Mouse (Mus musculus): ENCODE results near the gene Ndufc1.
"Not testable (repeated sequence)": the region's sequence is repeated elsewhere in the genome, so short reads cannot be mapped to it uniquely, and the experiment has no call there.

The Ndufc1 gene

DNA sequence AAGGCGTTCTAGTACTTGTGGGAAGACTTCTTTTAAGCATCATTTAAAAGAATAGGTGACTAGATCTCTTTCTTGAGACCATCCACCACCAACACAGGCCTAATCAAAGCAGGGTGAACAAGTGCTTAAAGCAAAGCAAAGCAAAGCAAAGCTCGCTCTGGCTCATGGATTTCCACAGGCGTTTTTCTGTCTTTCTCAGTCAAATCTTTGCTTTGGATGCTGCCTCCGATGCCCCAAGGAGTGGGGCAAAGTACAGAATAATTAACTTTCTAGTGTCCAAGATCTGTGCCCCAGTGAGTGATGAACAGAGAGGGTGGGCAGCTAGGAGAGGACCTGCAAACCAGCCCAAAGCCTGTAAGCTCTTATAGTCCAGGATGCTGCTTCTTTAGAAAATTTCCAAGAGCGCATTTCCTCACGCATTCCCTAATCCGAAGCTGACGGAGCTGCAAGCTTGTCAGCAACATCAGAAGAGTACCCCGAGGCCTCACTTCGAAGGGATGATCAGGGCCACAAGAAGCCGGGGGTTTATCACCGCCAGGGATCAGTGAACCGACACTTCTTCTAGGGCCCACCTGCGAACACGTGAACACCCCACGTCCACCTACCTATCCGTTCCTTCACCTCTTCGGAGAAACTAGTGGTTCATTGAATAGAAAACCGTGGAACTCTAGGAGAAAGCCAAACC is 13.2 kb downstream of the Ndufc1 start:
- DNase-seq = no peak

DNA sequence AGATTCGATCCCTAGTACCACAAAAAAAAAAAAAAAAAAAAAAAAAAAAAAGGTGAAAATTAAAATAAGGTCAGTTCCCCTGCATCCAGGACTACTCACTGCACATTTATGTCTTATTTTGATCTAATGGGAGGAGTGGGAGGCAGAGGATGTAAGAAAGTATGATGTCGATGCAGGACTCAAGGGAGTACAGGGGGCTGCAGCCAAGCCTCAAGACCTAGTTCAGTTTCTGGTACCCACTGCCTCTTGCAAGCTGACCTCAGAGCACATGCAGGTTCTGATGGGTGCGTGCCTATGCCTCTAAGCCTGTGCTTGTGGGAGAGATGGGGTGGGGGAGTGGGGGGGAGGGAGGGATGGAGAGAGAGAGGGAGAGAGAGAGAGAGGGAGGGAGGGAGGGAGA is 13.9 kb downstream of the Ndufc1 start:
- no peak for DNase-seq

DNA sequence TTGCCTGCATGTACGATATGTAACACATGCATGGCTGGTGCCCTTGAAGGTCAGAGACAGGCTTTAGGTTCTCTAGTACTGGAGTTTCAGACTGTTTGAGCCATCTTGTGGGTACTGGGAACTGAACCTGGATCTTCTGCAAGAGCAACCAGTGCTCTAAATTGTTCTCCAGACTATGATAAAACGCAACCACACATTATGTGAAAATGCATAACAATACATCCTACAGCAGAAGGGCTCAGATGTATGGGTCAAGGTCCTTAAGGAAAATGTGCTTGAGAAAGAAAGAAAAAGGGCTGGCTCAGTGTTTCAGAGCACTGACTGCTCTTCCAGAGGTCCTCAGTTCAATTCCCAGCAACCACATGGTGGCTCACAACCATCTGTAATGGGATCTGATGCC is 15.1 kb downstream of the Ndufc1 start:
- DNase-seq = no peak

DNA sequence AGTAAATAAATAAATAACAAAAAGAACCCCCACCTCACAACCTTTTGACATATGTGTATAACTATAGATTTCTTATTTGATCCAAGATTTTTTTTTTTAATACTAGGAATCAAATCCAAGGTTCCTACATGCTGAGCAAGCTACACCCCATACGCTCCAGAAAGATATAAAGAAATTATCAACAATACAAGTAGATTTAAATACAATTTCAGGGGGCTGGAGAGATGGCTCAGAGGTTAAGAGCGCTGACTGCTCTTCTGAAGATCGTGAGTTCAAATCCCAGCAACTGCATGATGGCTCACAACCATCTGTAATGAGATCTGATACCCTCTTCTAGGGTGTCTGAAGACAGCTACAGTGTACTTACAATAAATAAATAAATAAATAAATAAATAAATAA is 15.8 kb downstream of the Ndufc1 start:
- not testable (repeated sequence) for DNase-seq

DNA sequence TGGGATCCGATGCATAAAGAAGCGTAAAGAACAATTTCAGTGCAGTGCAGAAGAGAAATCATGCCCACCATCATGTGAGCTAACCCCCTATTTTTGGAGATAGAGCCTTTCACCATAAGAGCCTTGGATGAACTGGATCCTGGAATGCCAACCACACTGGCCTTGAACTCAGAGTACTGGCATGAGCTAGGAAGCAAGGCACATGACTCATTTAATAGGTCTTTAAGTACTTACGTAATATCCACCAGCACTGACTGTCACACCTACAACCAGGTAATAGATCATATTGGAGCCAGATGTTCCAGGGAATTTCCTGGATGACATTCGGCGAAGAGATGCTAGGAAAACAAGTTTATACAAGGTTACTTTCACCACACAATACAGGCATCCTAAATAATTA is 17.2 kb downstream of the Ndufc1 start:
- no peak for DNase-seq

DNA sequence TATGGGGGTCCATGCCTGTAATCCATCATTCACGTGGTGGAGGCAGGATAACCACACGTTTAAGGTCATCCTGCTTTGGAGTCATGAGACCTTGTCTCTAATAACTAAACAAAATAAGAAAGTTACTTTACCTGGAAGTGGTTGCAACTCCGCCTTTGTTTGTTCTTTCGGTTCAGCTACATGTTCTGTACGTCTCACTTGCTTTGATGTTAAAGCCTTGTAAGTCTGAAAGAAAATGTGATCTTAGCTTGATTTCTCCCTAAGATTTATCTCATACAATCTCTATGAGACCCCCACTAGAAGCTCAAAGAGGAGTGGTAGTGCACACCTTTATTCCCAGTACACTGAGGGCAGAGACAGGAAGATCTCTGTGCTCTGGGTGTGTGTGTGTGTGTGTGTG is 17.7 kb downstream of the Ndufc1 start:
- no peak for DNase-seq

DNA sequence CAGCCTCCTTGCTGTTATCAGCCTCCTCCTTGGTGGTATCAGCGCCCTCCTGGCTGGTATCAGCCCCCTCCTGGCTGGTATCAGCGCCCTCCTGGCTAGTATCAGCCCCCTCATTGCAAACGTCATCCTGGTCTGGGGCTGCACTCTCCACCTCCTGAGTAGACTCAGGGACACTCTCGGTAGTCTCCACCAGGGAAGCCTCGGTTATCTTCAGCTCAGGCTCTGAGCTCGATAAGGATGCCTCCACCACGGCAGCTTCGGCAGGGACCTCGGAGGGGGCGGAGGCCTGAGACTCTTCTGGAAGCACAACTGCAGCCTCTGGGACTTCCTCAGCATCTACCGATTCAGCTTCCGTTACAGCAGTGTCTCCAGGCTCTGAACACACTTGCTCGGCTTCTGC is 19.9 kb downstream of the Ndufc1 start:
- DNase-seq = no peak

DNA sequence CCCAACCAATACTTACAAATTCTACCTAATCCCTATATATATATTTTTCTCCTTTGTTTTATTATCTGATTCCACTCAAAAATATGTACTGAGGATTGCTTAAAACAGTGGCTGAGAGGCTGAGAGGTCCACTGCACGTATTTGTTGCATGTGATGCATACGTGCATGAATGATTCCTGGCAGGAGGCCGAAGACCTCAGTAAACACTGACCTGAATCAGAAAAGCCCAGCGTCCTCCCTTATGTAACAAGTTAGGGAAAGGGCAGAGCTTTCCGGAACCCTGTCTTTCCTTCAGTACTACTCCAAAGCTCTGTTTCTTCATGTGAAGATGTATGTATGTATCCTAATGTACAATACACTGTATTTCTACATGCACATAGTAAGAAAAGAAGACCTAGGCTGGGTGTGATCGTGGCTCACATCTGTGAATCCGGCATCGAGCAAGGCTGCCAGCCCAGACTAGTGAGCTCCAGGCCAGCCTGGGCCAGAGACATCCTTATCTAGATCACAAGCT is 20.9 kb downstream of the Ndufc1 start:
- no peak for DNase-seq

DNA sequence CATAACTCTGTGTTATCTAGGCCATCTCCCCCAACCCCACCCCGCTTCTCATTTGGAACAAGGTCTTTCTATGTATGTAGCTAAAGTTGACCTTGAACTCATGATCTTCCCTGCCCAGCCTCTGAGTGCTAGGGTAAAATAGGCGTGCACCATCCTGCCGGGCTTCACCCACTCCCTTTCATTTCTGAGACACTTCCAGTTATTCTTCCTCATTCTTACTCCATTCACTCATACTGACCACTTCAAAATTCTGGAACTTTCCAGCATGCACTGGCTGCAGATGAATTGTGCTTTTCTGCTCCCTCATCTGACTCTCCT is 21.7 kb downstream of the Ndufc1 start:
- DNase-seq = no peak

DNA sequence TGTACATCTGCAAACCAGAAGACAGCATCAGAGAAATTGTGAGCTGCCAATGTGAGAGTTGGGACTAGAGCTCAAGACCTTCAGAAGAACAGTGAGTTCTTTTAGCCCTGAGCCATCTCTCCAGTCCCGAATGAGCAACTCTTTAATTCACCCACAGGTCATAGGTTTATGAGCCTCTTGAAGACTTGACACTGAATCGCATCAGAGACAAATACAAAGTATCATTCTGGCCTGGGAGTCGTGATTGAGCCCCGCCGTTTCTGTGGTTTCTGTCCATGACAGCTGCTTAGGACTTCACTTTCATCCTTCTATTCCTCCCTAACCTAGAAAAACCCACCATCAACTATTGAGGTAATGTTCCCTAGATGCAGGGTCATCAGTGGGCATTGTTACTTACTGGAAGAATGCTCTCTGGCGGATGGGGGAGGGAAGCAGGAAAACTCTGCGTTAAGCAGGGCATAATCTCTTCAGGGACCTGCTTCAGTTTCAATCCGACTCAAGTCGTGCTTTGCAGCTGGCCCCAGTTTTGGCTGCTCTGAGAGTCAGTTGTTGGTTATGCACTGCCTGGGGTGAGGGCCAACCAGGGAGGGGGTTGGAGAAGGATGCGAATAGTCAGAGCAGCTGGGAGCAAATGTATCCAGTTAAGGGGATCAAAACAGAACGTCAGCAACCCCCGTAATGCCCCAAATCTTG is 22.2 kb downstream of the Ndufc1 start:
- DNase-seq = no peak

DNA sequence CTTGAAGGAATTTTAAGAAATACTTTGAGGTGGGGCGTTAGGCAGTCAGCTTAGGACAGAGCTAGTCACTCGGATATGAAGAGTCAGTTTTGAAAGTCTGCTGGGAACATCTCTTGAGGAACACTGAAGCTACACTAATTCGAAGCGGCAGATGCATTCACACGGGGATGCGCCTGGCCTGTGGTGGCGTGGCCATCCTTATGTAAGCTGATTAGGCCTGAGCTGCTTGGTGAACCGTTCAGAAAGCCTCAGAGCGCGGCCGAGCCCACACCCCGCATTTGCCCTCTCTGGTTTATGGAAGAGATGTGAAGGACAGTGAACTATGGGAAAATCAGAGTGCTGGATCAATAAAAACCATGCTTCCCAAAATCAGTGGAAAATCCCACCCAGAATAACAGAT is 25.4 kb downstream of the Ndufc1 start:
- no peak for DNase-seq

DNA sequence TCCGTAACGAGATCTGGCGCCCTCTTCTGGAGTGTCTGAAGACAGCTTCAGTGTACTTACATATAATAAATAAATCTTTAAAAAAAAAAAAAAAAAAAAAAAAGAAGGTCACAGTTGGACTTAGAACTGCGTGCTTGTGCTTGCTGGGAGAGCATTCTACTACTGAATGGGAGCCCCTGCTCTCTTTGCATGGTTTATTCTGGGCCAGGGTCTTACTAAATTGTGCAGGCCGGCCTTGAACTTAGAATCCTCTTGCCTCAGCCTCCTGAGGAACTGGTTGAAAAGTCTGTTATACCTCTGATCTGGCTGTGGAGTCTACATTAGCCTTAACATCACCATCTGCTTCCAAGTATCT is 28.2 kb downstream of the Ndufc1 start:
- DNase-seq = no peak

DNA sequence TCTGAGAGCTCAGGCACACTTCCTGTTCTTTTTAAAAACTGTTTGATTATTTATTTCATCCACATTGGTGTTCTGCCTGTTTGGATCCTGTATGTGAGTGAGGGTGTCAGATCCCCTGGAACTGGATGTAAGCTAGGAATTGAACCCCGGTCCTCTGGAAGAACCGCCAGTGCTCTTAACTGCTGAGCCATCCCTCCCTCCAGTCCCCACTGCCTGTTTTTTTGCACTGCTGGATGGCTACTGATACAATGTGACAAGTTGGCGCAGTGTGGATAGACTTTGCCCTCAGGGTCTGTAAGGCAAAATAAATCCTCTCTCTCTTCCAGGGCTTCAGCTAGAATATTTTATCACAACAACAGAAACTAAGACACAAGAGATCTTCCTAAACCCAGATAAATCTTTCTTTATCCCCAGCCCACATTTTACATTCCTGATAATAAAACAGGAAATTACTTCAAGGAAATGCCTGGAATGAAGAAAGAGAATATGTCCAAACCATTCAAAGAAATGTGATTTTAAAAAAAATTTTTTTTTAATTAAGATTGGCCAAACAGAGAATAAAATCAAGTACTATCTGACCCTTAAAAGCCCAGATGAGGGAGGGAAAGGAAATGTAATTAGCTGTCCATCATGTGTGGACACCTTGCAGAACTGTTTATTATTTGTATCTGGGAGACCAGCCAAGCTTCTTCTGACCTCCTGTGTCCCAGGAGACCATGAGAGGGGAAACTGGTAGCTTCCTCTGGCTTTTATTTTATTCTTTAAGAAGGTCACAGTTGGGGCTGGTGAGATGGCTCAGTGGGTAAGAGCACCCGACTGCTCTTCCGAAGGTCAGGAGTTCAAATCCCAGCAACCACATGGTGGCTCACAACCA is 28.8 kb downstream of the Ndufc1 start:
- no peak for DNase-seq

DNA sequence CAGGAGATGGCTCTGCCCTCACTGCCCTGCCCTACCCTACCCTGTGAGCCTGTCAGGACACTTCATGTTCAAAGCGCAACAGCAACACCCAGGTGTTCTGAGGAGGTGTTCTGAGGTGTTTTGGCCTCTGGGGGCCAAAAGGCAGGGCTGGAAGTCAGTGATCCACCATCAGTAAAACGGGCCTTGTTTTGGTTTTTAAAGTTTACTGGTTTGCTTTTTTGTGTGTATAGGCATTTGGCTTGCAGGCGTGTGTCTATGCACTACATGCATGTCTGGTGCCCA is 30.2 kb downstream of the Ndufc1 start:
- DNase-seq = no peak

DNA sequence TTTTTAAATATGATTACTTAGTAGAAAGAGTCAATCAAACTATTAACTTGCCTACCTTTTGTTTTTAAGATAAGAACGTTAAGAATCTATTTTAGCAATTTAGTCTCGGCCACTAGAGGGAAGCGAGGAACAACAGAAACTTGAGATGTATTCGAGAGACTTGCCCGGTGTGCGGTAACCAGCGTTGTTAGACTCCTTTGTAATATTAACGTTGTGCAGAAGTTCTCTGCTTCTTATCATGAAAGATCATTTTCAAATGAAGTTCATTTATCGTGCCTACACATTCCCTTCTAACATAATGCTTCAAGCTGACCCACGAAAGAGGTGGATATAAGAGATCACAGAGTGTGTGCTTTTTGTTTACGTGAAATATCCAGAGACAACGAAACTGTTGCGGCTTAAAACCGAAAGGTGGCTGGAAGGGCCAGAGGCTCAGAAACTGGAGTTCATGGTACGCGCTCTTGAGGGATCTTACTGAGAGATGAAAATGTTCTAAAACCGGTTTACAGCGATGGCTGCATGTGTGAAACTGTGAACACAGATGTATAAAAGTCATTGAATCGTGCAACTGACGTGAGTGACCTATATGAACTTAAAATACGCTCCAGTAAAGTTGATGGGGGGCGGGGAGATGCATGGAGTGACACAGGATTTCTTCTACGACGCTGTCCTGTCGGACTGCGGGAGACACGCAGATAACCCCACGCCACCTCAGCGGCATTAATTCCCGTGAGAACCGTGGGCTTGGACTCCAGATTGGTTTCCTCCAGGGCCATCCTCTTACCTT is 30.7 kb downstream of the Ndufc1 start:
- no peak for DNase-seq

DNA sequence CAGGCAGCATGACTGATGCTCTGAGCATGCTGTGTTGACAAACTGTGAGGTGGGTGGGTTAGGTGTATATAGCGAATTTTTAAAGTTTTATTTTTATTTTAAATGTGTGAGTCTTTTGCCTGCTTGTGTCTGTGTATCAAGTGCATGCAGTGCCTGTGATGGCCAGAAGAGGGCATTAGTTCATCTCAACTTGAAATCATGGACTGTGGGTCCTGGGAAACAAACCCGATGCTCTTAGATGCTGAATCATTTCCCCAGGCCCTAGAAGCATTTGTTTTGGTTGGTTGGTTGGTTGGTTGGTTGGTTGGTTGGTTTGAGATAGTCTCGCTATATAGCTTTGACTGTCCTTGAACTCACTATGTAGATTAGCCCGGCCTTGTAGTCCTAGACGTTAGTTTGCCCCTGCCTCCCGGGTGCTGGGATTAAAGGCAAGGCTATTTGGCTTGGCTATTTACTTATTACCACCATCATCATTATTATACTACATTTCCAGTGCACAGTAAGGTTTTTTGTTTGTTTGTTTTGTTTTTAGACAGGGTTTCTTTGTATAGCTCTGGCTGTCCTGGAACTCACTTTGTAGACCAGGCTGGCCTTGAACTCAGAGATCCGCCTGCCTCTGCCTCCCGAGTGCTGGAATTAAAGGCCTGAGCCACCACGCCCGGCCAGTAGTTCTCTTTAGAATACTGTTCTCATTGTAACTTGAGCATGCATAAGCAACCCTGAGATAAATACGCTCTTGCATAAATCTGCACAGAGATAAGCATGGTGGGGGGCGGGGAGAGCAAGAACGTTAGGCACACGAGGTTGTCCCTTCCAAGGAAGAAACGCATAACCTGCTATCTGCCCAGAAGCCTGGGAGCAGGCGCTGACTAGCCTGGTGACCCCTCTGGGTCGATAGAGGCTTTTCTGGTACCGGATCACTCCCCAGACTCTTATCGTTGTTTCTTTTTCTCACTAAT is 33.2 kb downstream of the Ndufc1 start:
- peak; percentile 42 for DNase-seq

DNA sequence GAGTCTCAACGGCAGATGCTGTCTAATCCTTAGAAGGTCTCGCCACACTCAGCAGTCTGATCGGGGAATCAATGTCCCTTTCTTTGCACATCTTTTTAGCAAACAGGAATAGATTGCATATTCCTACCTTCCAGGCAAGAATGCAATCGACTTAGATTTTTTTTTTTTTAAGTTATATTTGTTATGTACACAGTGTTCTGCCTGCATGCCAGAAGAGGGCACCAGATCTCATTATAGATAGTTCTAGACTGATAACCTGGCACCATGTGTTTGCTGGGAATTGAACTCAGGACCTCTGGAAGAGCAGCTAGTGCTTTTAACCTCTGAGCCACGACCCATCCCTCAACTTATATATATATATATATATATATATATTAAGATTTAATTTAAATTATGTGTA is 35.2 kb downstream of the Ndufc1 start:
- DNase-seq = no peak

DNA sequence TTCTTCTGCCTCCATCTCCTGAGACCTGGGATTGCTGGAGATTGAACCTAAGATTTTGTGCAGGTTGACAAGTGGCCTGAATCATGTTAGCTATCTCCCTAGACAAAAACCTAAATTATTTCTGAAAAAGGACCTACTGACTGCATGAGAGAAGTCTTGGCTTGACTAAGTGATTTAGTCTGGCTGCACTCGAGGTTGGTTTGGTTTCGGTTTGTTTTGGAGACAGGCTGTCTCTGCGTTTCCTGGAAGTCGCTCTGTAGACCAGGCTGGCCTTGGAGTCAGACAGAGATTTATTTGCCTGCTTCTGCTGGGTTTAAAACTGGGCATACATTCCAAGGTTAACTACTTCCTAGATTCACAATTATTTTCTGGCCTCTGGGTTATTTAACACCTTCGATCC is 35.9 kb downstream of the Ndufc1 start:
- no peak for DNase-seq

DNA sequence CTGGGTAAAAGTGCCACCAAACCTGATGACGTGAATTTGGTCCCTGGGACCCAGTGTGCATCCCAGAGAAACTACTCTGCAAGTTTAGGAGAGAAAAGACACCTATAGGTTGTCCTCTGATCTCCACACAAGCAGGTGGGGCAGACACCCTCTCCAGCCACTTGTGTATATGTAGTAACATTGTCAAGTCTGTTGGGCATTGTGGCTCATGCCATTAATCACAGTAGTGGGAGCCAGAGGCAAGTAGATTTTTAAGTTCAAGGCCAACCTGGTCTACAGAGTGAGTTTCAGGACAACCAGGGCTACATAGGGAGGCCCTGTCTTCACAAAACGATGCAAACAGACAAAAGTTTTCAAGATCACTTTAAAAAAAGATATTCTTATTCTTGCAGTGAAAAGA is 37.0 kb downstream of the Ndufc1 start:
- no peak for DNase-seq

DNA sequence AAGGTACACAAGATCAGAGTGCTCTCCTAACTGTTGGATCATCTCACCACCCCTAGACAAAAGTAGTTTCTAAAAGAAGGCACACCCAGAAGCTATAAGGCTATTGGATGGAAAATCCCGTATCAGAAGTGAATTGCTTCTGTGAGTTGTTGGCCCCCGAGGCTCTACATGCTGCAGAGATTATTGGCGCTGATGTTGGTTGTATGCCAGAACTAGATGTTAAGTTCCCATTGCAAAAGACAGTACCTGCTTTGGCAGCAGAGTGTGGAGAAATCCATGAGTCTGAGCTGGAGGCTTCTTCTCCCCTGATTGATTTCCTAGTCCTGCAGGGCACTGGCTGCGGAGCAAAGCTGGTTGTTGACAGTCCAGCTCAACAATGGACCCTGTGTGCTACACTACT is 40.8 kb downstream of the Ndufc1 start:
- no peak for DNase-seq

DNA sequence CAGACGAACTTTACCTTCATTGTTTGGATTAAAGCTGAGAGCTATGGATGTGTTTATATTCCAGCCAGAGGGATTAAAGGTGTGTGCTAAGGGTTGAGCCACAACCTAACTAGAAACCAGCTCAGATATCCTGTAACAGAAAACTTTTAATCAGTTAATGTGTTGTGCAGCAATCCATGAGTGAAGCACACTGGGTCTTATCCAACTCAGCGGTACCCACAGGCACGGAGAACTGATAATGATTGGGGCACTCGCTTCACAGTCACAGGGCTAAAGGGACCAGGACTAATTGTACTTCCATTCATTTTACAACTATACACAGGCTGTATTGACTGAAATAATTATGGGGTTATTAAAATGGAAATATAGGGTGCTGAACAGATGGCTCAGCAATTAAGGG is 41.9 kb downstream of the Ndufc1 start:
- no peak for DNase-seq

DNA sequence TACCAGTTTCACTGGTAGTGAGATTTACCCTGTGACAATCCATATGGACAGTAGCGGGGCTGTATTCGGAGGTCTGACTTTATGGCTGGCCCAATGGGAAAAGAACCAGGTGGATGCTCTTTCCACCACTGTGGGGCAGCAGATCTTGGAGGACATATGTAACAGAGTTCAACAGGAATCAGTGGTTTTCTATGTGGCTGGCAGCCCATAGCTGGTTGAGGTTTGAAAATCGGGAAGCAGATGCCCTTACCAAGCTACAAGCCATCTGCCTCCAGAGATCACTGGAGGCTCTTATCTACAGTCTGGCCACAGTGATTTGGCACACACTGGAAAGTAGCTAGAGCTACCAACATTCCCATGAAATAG is 43.3 kb downstream of the Ndufc1 start:
- DNase-seq = no peak

Measured in right cerebral cortex, postnatal 4 days (tissue).